Mouse (Mus musculus) CH12.LX (cell line): ENCODE measurements at regions not wholly inside any gene's neighbourhood (a gene's known extent, or its start where the extent isn't known, plus 50 kb on each side); places are given as distances from the start of the nearest gene placed in this dataset.

Experiments used
- CHD2 ChIP-seq: IDR thresholded peaks from 2 replicates; pipeline ENCODE4 v1.6.1; 2011; ENCODE audit warnings: low read length, improper control_type of control experiment
- CTCF ChIP-seq, 2 experiments: IDR thresholded peaks in 1 of 2; conservative IDR thresholded peaks in 1 of 2; 2 replicates each; pipeline ENCODE4 v1.5.1; 2011 to 2012; ENCODE audit warnings: low read depth in 2 of 2, low read length in 2 of 2, improper control_type of control experiment in 1 of 2, inconsistent platforms in 1 of 2, mild to moderate bottlenecking in 1 of 2, moderate library complexity in 1 of 2
- E2F4 ChIP-seq: IDR thresholded peaks from 2 replicates; pipeline ENCODE4 v1.6.1; 2011; ENCODE audit warnings: low read depth, low read length, improper control_type of control experiment; ENCODE audit not compliant: insufficient replicate concordance
- EP300 ChIP-seq: IDR thresholded peaks from 2 replicates; pipeline ENCODE4 v1.6.1; 2011; ENCODE audit warnings: low read length, improper control_type of control experiment
- ETS1 ChIP-seq: conservative IDR thresholded peaks from 2 replicates; pipeline ENCODE4 v1.6.1; 2012; ENCODE audit warnings: low read depth, mild to moderate bottlenecking, inconsistent platforms, low read length, improper control_type of control experiment, moderate library complexity
- GABPA ChIP-seq: IDR thresholded peaks from 2 replicates; pipeline ENCODE4 v1.6.1; 2012; ENCODE audit warnings: low read depth, low read length, improper control_type of control experiment, inconsistent platforms; ENCODE audit not compliant: insufficient replicate concordance
- MYC ChIP-seq: IDR thresholded peaks from 2 replicates; pipeline ENCODE4 v1.6.1; 2011; ENCODE audit warnings: low read depth, mild to moderate bottlenecking, improper control_type of control experiment, low read length
- POLR2A ChIP-seq: IDR thresholded peaks from 2 replicates; pipeline ENCODE4 v1.6.1; 2011; ENCODE audit warnings: low read depth, mild to moderate bottlenecking, improper control_type of control experiment, low read length
- UBTF ChIP-seq: IDR thresholded peaks from 2 replicates; pipeline ENCODE4 v1.6.1; 2012; ENCODE audit warnings: low read depth, mild to moderate bottlenecking, inconsistent platforms, low read length, improper control_type of control experiment, moderate library complexity
- USF1 ChIP-seq: IDR thresholded peaks from 2 replicates; pipeline ENCODE4 v1.6.1; 2014; ENCODE audit warnings: low read depth, mild to moderate bottlenecking, inconsistent platforms, low read length, improper control_type of control experiment
- ZC3H11A ChIP-seq: IDR thresholded peaks from 2 replicates; pipeline ENCODE4 v1.6.1; 2012; ENCODE audit warnings: low read depth, mild to moderate bottlenecking, inconsistent platforms, low read length, improper control_type of control experiment
- ZKSCAN1 ChIP-seq: IDR thresholded peaks from 2 replicates; pipeline ENCODE4 v1.6.1; 2012; ENCODE audit warnings: low read depth, inconsistent platforms, low read length, improper control_type of control experiment, borderline replicate concordance

DNA sequence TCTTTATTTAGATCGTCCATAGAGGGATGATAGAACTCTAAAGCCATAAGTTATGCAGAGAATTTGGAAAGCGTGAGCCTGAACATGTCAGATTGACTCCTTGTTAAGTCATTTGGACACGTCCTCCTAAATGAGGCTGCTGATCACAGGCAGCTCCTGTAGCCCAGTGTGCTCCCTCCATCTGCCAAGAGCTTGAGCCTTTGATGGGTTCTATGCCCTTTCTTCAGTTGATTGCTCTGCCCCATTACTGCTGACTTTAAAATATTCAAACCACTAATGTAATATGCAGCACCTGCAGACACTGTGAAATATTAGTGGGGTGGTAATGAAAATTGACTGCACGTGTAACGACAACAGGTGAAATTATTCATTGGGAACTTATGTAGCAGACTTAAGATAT is 874.6 kb upstream of the Lcorl start:
- TF ChIP-seq GABPA (no peak), POLR2A (no peak), CTCF (conservative IDR thresholded peaks at IDR 0.05 in 1 of 2, IDR thresholded peaks at IDR 0.05 in 1 of 2; ENCODE audit: low read depth in 2 of 2, low read length in 2 of 2) (no peak), EP300 (no peak), USF1 (no peak), MYC (no peak), ETS1 (no peak), ZC3H11A (no peak), CHD2 (no peak), E2F4 (no peak), UBTF (no peak), ZKSCAN1 (no peak)
